Mouse (Mus musculus) frontal cortex, adult 2 months (tissue): ENCODE data around the gene Fmnl3. TPM values are rescaled to one million over a fixed set of nuclear protein-coding genes. Genes with fewer than 3 reads are reported as not detected.

Experiments
- DNase-seq, 2 experiments: peaks; one replicate each; pipeline ENCODE4 v3.0.0; 2022; ENCODE audit warnings: low spot score in 1 of 2; ENCODE audit errors: extremely low spot score in 1 of 2
- polyA plus RNA-seq: library from polyadenylated mRNA; depleted of rRNA; stranded (reverse); fragments of >200 nt; gene quantifications from 2 replicates; pipeline ENCODE4 v1.2.3, GENCODE M21; 2012

Fmnl3 gene
- polyA plus RNA-seq, 1 experiment, result 19.9 TPM

DNA sequence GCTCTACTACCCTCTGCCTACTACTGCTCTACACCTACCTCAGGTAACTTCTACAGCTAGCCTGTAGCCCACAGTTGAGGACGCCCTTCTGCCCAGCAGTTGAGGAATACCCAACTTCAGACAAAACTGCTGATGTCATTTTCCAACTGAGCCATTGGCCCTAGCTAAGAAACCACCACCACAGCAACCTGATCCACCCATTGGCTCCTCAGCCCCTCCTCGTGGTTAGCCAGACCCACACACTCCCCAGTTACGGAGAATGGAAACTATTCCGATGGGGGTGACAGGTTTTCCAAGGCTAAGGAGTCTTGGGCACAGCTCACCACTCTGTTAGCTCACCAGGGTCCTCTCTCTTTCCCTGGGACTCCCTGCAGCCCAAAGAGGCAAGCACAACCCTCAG is 25.3 kb downstream of the Fmnl3 start:
- no peak for DNase-seq

DNA sequence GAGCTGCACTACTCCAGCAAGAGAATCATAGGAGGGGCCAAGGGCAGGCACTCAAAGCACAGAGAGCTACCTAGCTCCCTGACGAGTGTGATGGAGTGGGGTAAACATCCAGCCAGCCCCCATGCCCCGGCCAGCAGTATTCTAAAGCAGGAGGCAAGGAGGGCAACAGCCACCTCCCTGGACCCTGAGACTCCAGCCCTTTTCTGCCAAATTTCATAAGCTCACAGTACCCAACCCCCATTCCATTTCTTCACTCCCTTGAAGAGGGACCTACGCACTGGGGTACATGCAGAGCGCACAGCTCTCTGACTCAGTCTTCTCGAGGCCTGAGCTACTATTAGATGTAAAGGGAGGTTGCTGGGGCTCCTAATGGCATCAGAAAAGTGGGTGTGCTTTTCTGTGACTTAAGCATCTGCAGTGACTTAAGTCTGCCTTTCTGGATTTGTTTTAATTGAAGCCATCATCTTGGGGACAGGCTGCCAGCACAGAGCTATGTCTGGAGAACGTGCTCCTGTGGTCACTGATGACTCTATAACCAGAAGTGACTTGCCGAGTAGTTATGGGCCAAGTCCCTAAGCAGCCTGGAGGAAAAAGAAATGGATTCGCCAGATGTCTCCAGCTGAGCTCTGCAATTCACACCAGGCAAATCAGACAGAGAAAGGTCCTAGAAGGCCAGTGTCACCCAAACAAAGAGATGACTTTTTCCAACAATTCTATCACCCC is 26.0 kb downstream of the Fmnl3 start:
- no peak for DNase-seq

DNA sequence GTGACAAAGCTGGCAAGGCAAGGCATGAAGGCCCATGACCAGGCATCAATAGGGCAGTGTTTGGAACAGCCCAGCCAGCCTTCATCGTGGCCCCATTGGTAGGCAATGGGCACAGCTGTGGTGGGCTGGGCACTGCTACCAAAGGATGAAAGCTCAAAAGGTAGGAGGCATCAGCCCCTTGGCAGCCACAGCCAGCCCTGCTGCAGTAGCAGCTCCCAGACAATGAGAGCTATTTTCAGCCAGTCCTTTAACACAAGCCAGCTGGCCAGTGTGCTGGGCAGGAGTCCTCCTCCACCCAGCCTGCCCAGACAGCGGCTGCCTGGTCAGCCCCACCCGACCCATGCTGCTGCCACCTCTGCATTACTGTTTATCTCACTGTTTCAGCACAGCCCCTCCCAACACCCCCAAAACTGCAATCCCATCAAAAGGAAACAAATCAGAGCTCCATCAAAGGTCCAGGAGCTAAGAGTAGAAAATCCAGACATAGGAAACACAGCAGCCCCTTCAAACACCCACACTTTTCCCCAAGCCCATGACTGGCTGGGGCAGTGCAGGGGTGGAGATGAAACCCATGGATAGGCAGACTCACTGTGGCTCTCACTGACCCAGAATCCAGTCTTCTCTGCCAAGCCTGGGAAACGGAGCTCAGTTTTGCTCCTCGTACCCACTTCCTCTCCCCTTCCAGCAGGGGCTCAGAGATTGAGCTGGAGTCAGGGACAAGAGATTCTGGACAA is 26.7 kb downstream of the Fmnl3 start:
- DNase-seq, result peak; percentile 57 to 68

DNA sequence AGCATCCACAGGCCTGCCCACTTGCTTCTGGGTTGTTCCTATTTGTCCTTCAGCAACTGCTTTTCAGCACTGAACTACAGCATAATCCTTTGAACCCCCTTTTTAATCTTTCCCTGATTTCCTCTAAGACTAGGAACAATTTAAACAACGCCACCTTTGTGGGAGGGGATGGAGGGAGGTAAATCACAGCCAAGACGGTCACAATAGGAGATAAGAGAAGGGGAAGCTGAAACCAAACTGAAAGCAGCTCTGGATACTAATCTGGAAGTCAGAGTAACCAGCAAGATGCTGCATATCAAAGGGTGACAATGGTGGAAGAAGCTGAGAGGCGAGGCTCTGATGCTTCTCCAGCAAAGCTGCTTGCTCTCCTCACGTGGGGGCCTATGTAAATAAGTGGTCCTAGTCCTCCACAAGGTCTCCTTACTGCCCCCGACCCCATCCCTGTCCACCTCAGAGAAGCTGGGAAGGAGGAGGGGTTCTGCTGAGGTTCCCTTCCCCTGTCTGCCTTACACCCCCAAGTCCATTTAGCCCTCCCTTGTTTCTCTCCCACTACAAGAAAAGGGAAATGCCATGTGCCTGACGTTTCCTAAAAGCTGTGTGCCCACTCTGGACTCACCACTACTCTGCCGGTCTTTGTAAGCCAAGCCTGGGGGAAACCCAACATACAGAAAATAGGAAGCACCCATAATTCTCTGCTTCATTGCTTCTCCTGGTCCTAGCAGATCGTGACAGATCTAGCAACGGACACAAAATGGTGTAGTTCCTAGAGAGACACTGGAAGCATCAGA is 27.9 kb downstream of the Fmnl3 start:
- DNase-seq, result no peak

DNA sequence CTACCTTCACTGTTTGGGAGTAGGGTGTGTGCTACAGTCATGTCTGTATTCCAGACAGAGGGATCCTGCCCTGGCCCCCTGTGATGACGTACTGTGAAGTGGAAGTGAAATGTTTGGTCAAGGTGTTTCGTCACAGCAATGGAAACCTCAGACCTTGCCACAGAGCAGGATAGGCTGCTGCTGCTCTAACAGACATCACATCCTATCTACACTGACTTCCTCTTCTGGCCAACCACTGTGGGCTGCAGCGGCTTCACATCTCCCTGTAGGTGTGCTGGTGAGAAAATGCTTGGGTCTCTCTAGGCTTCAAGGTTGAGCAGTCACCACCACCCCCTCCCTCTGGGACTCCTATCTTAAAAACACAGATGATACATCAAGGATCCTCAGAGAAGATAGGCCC is 29.2 kb downstream of the Fmnl3 start:
- DNase-seq, result no peak

DNA sequence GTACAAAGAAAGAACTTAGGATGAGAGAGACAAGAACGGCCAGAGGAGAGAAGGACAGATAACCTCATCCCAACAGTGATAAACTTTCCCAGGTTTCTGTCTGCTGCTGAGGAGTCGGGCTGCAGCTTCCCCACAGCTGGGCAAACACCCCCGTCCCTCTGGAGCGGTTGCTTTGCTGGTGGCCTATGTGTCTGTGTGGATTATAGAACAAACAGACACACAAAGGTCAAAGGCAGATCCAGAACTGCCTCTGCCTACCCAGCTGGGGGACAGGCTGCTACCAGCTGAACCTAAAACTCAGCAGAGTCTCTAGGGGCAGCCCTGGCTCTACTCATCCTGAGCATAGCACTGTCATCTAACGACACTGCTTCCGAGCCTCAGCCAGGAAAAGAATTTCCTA is 30.6 kb downstream of the Fmnl3 start:
- no peak for DNase-seq

DNA sequence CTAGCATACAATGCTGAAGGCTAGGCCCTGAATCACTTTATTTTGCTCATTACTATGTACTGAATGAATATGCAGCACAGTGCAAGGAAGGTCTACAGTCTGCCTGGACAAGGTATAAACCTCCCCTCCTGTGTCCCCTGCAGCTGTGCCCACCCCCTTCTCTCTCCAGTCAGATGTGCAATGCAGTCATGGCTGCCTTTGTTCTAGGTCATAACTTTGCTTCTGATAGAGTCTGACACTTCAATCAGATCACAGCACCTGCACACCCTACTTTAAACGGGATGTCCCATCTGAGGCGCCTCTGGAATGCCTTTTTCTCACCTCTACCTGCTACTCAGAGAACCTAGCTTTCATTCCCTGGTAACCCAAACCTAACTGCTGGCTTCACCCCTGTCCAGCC is 31.4 kb downstream of the Fmnl3 start:
- no peak for DNase-seq

DNA sequence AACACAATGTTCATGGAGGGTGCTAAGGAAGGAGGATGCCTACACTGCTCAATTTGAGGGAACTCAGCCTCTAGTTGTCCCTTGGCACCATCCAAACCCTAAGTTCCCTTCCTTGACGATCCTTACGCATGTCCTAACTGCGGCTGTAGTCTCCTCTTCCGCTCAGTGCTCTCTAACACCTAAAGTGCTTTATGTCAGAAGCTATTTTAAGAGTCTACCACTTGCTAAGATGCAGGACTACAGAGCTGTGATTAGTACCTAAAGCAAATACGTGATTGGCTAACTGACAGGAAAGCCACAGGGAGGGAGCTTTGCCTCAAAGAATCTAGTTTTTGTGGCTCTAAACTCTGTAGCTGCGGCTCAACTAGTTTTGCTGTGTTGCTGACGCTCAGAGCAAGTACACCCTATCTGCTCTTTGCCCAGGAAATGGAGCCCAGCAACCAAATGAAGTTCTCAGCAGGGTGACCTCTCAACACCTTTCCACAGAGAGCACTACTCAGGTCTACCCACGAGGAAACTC is 34.4 kb downstream of the Fmnl3 start:
- DNase-seq, result no peak

DNA sequence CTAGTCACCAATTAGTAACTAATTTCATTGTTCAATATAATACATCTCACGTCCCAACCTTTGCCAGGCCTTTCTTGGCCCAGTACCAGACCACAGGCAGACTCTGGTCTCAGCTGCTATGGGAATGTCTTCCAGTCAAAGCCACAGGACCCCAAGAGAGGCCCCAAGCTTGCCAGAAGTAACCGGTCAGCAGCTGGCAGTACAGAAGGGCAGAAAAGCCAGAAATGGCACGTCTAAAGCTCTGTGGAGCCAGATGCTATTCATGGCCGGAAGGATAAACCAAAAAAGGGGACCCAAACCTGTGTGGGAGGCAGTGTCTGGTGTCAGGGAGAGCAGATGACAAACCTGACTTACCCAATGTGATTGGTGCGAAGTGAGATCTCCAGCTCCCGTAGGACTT is 35.8 kb downstream of the Fmnl3 start:
- no peak for DNase-seq

DNA sequence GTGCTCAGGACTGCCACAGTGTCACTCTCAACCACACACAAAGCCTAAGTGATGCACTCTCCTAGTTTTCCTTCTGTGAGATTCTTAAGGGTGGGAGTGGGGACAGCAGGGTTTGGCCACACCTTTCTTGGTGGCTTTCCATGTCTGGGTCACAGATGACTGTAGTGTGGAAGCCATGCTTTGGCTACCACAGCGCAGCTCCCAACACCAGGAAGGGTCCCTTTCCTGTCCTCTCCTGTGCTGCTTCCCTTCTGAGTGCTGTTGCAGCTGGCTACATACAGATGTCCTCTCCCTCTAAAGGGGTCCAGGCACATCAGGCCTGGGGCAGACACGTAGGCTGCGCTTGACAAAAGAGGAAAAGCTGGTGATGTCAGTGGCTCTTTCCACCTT is 36.6 kb downstream of the Fmnl3 start:
- DNase-seq, result no peak

DNA sequence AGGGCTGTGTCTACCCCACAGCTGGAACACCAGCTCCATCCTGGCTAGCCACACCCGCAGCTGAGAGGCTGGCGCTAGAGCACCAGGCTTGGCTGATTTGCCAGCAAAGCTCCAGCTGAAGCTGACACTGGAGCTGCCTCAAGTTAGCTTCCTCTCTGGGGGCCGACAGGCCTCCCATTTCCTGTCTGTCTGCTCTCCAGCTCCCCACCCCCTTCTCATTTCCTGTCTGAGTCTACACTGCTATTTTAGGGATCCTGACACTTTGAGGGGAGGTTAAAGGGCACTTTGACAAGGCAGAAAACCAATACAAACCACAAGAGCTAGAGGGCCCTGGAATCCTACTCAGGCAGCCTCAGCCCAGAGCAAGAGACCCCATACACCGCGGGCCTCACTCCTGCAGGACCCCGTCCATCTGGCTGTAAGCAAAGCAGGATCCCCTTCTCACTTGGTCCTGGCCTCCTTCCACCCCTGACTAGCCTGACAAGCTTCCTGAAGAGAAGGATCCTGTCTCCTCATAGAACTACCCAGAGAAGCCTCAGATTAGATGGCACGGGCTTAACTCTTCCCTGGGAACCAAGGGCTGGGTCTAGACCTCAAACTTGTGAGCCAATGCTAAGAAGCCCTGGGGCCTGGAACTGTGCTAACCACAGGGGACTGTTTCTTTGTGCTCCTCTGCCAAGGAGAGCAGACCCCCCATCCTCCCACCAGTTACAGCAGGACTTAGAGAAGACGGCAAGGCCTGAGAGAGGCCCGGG is 37.2 kb downstream of the Fmnl3 start:
- DNase-seq, result peak; percentile 23 to 41

DNA sequence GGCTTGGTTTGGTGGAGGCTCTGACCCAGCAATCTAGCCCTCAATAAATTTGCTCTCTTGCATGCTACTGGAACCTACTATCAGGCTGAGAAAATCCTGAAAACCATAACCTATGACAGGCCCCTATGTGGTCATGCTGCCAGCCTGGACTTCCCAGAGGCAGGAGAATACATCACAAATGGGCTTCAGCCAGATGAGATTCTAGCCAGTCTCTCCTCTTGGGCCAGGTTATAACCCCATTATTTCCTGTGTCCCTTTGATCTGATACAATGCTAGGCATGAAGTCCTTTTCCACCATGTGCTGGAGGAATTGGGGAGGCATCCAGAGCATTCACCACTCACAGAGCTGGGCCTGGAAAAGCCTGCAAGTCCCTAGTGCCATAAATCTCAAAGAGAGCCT is 38.2 kb downstream of the Fmnl3 start:
- DNase-seq, result no peak

DNA sequence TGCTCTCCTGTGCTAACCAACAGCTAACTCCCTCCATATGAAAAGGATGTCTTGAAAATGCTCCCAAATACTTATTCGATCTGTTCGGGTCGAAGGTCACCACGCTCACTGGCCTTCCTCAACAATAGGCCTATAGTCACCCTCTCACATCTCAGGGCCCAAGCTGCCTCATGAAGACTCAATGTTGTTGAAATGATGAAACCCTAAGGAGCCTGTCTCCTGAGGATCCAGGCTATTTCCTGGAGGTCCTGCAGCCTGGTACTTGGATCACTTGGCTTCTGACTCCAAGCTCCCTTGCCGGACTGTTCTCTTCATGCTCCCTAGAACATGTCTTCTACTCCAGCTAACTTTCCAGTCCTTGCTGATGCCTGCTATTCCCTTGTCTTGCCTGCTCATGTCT is 38.9 kb downstream of the Fmnl3 start:
- DNase-seq, result no peak

DNA sequence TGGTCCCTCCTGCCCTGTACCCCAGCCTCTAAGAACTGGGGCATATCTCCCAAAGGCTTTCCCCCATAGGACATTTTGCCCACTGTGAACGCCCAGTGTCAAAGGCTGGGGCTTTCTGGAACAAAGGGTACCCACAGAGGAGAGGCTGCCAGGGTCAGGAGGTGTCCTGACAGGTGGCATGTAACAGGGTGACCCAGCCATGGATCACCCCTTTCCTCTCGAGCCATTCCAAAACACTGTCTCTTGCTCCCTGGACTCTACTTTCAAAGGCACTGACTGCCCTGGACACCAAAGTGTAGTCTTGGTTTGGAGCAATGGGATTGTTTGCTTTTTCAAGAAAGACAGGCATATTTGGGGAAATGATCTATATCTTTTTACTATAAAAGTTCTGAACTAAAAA is 40.0 kb downstream of the Fmnl3 start:
- DNase-seq, result no peak

DNA sequence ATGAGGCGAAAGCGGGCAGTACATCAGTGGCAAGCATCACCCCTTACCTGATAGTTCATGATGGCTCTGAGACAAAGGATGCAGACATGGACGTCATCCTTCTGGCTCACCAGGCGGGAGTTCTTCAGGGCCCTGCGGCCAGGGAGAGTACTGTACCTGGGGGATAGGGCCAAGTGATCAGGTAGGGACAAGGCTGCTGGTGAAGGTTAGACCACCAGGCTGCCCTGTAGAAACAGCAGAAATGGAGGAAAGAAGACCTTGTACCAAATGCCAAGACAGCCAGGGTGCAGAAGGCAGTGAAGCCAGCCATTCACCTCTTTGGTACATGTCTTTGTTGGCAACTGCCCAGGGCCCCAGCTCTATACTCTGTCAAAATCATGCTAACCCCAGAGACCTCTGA is 42.3 kb downstream of the Fmnl3 start:
- DNase-seq, result no peak

DNA sequence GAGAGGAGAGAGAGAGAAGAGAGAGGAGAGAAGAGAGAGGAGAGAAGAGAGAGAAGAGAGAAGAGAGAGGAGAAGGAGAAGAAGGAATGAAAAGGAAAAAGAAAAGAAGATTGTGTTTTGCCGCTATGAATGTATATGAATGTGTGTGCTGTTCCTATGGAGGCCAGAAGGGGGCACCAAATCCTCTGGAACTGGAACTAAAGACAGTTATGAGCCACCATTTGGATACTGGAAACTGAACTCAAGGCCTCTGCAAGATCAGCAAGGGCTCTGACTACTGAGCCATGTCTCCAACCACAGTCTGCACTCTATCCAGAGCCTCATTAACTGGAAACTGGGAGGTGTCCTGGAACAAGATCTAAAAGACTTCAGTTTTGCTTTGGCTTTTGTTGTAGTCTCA is 43.3 kb downstream of the Fmnl3 start:
- DNase-seq, result no peak

DNA sequence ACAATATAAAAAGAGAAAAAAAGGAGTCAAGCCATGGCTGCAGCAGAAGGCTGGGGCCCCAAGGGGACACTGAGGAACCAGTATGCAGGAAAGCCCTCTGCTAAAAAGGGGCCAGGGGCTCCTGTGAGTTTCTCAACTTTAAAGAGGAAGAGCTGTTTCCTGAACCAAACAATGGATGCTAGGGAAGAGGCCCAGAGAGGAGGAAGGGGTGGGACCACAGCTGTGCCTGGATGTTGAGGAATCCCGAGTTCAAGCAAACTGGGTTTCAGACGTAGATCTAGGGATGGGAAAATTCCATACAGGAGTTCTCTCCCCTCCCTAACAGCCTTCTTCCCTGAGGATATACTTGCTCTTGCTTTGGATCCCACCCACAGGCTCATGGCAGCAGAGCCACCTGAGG is 43.9 kb downstream of the Fmnl3 start:
- no peak for DNase-seq

DNA sequence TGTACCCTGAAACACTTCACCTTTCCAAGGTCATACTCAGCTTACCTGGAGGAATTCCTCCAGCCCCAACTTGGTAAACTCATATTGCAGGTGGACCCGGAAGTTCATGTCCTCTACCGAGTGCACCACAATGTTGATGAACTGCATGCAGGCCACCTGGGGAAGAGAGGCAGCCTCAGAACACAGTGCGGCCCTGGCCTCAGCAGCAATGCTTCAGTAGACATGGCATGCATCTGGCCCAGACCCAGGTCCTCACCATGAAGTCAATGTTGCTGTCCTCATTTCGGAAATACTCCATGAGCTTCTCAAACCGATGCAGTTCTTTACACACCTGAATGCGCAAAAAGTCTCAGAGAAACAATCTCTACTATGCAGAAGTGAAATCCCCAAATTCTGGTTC is 44.7 kb downstream of the Fmnl3 start:
- DNase-seq, result no peak

DNA sequence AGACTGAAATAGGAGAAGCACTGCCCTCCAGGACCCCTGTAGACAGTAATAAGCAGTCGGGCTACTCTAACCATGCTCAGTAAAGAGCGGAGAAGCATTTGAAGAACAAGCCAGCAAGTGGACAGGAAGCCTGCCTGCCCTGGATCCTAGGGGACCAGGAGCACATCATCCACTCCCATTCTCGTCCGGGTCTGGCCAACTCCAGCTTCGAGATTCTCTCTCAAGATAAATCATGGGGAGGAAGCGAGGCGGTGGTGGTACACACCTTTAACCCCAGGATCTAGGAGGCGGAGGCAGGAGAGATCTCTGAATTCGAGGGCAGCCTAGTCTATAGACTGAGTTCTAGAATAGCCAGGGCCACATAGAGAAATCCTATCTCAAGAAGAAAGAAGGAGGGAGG is 46.1 kb downstream of the Fmnl3 start:
- DNase-seq, result no peak

DNA sequence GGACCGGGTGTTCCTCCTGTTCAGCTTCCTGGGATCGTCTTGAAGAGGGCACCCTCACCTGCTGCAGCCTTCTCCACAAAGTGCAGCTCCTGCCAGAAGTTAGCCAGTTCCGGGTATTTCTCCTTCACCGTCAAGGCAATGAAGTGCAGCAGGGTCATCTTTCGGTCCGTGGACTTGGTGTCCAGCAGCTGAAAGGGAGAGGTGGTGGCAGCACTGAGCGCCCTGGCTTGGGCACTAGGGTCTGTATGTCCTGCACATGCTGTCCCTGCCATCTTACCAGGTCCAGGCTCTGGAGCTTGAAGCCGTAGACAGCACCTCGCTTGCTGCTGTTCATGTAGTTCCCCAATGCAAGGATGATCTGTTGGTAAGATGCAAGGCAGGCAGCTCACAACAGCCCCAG is 49.3 kb downstream of the Fmnl3 start:
- DNase-seq, result no peak

DNA sequence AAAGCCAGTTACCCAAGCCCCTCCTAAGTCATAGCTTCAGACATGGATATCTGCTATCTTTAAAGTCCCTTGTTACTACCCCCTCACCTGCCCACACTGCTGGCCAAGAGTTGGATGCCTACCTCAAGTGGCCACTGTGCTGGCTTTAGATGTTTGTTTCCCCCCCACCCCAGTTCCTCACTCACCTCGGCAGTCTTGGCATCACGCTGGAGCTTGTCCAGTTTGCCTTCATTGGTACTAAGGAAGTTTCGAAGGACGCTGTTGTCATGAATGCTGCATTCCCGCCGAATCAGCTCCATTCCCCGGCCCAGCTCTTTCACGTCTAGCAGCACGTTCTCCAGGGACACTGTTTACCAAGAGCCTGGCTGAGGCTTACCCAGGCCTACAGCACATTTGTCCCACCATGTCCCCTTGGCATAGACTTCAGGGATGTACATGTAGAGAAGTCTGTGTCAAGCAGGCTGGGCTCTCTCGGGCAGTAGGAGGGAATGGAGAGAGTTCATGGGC is 50.1 kb downstream of the Fmnl3 start:
- DNase-seq, result no peak
